Mouse (Mus musculus) urinary bladder, postnatal 25 days (tissue): Measurements from ENCODE around the gene Slc29a1.

Experiments
- DNase-seq: peaks from one replicate; pipeline ENCODE4 v3.0.0; 2022; ENCODE audit warnings: low spot score

Slc29a1 gene

GRCm38 (mm10) chr17:45568990-45569389 is 30.4 kb downstream of the Slc29a1 start:
- DNase-seq = no peak

- DNase-seq = no peak
Observed at GRCm38 (mm10) chr17:45567162-45567601, 32.2 kb downstream of the Slc29a1 start.

- DNase-seq = no peak
Observed at GRCm38 (mm10) chr17:45566360-45567161, 32.8 kb downstream of the Slc29a1 start.

- DNase-seq = no peak
Observed at GRCm38 (mm10) chr17:45566031-45566359, 33.4 kb downstream of the Slc29a1 start.

GRCm38 (mm10) chr17:45565103-45565502 is 34.3 kb downstream of the Slc29a1 start:
- DNase-seq = no peak

- no peak for DNase-seq
Observed at GRCm38 (mm10) chr17:45564531-45565084, 34.8 kb downstream of the Slc29a1 start.

GRCm38 (mm10) chr17:45563655-45564530 is 35.5 kb downstream of the Slc29a1 start, which contains the start of gene Slc35b2:
TSS of gene Slc35b2 (plus strand) at chr17:45563874.
- DNase-seq = peak; percentile 95

GRCm38 (mm10) chr17:45563216-45563615 is 36.2 kb downstream of the Slc29a1 start:
- no peak for DNase-seq

- DNase-seq = no peak
Observed at GRCm38 (mm10) chr17:45559732-45560525, 39.5 kb downstream of the Slc29a1 start.

- no peak for DNase-seq
Observed at GRCm38 (mm10) chr17:45557998-45558862, 41.2 kb downstream of the Slc29a1 start.

GRCm38 (mm10) chr17:45557246-45557824 is 42.1 kb downstream of the Slc29a1 start:
- no peak for DNase-seq

GRCm38 (mm10) chr17:45556514-45557245 is 42.7 kb downstream of the Slc29a1 start:
- no peak for DNase-seq

- no peak for DNase-seq
Observed at GRCm38 (mm10) chr17:45556107-45556489, 43.3 kb downstream of the Slc29a1 start.

- peak; percentile 97 for DNase-seq
Observed at GRCm38 (mm10) chr17:45555452-45556106, 43.8 kb downstream of the Slc29a1 start, which contains the start of gene Nfkbie. TSS of gene Nfkbie (plus strand) at chr17:45555703.

- no peak for DNase-seq
Observed at GRCm38 (mm10) chr17:45554420-45554819, 45.0 kb downstream of the Slc29a1 start.

- no peak for DNase-seq
Observed at GRCm38 (mm10) chr17:45553065-45553464, 46.3 kb downstream of the Slc29a1 start.

- peak; percentile 64 for DNase-seq
Observed at GRCm38 (mm10) chr17:45551816-45552451, 47.5 kb downstream of the Slc29a1 start.

- no peak for DNase-seq
Observed at GRCm38 (mm10) chr17:45551249-45551796, 48.1 kb downstream of the Slc29a1 start.
